Mouse (Mus musculus): ENCODE data around the gene Ccdc150.

Ccdc150 gene

DNA sequence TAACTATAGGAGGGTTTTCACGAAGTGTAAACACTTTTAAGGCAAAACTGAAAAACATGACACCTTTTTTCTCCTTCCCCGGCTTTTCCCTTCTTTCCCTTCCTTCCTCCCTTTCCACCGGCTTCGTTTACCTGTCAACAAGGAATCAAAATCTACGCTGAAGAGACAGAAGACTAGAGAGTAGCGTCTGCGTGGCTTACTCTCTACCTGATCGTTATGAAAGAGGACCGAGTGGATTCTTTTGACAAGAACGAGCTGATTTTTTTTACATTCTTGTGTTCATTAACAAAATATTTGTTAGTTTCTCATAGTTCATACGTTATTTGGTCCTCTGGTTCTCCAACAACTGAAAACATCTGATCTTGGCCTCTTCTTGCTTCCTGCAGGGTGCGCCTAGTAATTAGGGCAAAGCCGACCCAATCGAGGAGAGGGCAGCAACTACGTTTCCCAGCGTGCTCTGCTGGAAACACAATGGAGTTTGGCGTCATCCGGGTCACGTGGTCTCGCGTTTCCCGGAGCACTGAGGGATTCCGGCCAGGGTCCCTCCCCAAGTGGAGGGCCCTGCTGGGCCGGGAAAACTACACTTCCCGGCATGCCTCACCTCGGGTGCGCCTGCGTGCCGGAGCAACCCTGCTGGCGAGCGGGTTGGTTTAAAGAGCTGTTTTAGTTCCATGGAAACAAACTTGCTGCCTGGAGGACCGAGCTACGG, at the start of gene Ccdc150:
Gene Ccdc150, plus strand, starts transcription at position 526 of the 709 bp plus-strand sequence.
- DNase-seq (ENCODE audit: low read depth) = peak; percentile 86

DNA sequence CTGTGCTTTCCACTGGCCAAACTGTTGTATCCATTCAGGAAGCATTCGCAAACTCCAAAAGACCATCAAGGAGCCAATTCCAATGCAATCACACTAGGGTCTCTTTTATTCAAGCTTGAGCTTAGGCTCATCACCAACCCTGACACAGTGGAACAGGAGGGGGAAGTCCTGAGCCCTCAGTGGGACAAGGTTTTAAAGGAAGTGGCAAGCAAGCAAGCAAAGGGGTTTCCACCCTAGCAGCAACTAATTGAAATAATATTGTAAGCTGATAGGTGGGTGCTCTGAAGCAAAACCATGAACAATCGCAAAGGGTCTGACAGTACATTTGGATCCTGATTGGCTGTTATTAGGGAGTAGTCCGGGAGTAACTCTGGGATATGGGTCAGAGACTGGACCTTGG, 30.2 kb upstream of the Ccdc150 start:
- no peak for DNase-seq (ENCODE audit: low read depth)

DNA sequence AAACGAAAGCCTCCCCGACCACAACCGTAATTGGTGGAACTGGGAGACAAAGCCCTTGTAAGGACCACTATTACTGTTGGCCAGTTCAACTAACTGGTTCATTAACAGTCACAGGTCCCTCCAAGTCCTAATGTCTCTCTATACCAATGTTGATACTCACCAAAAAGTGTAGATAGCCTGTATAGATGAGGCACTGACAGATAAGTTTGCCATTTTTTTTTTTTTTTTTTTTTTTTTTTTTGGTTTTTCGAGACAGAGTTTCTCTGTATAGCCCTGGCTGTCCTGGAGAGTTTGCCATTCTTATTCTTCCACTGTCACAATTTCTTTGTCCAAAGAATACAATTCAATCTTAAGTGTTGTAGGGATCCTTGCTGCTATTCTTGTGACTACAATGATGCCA, 7.8 kb upstream of the Ccdc150 start:
- DNase-seq (ENCODE audit: low read depth) = no peak

DNA sequence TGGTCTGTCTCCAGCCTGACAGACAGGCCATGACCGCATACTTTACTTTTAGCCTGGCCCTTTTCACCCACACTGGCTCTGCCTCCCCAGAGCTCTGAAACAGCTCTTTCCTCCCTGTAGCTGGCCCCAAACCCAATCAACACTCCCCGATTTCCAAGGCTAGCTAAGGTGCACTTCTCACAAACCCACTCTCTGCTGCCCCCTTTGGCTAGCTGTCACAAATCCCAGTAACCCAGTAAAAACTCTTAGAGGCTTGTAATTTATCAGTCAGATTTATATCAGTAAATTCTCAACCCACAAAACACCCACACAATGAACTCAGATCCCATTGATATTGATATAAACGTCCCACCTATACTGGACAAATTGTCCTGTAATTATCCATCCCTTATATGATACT, 25.1 kb downstream of the Ccdc150 start:
- DNase-seq (ENCODE audit: low read depth) = peak; percentile 8

DNA sequence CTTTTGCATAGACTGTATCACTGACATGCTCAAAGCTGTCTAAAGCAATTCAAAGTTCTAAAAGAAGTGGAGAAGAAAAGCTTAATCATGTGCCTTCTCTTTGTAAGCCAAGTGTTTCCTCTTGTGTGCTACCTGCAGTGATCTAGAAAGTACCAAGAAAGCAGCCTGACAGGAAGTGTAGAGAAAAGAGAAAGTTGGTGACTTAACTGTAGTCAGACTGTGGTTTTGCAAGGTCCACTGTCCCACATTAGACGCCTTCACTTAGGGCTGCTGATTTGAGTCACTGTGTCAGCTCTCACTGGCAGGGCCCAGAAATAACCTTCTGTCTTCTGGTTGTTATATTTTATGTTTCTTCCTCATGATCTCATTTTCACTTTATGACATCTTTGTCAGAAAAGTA, 29.1 kb downstream of the Ccdc150 start:
- peak; percentile 54 for DNase-seq (ENCODE audit: low read depth)

- no peak for DNase-seq (ENCODE audit: low read depth)
These were observed 30.2 kb downstream of the Ccdc150 start for GRCm38 (mm10) chr1:54280651-54281050.

GRCm38 (mm10) chr1:54306404-54306803, 55.9 kb downstream of the Ccdc150 start:
- no peak for DNase-seq (ENCODE audit: low read depth)

- no peak for DNase-seq (ENCODE audit: low read depth)
These were observed 76.2 kb downstream of the Ccdc150 start for GRCm38 (mm10) chr1:54326647-54327046.

DNA sequence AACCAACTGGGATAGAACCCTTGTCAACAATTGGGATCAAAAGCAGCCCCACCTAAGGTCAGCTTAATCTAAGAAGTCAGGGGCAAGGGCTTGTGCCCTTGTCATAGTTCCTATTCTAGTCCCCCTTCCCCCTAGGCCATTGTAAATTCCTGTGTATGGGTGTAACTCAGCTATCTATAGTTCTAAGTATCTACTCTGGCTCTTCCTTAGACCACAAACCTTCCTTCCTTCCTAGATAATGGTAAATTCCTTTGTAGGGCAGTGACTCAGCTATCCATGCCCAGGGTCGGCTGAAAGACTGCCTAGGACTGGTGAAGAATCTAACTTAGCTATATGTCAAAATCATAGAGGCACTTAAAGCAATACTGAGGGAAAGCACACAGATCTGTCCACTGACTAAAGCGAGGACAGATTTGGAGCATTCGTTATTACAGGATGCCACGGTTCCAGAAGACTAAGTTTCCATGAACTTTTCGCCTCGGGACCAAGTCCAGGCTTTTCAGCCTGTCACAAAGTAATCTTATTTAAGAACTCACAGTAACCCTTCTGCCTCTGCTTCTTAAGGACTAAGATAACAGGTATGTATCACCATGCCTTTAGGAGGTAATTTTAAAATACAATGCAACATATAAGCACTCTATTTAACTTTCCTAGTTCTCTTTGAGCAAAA, 77.5 kb downstream of the Ccdc150 start:
- DNase-seq (ENCODE audit: low read depth) = no peak

DNA sequence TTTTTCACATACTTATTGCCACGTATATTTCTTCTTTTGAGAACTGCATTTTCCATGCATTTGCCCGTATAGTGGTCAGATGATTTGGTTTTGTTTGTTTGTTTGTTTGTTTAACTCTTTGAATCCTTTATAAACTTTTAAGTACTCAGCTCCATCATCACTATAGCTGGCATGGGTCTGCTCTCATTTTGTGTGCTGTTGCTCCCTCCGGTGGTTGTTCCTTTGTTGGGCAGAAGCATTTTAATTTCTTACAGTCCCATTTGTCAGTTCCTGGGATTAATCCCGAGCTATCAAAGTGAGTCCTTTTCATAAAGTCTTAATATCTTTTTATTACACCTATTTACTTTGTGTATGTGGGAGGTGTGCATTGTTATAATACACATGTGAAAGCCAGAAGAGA, 82.5 kb downstream of the Ccdc150 start:
- DNase-seq (ENCODE audit: low read depth) = peak; percentile 33

DNA sequence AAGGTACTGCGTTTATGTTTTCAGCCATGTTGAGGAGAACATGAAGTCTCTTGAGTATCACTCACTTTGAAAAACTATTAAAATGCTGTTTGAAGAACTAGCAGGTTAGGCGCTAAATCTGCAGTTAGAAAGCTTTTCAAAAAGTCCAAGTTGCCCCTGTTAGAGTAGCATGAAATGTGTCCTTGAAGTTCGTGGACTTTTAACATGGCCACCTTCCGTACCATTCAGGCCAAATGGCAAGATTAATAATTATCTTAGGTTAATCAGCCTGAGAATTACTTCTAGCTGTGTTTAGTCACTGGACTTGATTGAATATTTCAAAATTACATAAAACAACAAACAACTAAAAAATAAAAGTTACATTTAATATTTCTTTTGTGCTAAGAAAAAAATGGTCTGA, 104.3 kb downstream of the Ccdc150 start:
- no peak for DNase-seq (ENCODE audit: low read depth)

DNA sequence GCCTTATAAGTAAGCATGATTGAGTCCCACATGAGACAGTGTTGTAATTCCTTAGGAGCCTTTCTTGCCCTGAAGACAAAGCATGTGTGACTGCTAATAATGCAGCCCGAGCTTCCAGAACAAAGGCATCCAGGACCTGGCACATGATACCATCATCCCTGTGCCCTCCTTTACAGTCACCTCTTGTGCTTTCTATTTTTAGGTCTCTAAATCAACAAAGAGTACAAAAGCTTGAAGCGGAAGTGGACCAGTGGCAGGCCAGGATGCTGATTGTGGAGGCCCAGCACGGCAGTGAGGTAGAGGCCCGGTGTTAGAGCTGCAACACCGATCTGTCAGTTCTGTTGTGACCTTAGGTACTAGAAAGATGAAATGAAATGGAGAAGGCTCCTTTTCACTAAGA, 105.0 kb downstream of the Ccdc150 start:
- DNase-seq (ENCODE audit: low read depth) = no peak

GRCm38 (mm10) chr1:54356566-54356965, 106.1 kb downstream of the Ccdc150 start:
- no peak for DNase-seq (ENCODE audit: low read depth)

DNA sequence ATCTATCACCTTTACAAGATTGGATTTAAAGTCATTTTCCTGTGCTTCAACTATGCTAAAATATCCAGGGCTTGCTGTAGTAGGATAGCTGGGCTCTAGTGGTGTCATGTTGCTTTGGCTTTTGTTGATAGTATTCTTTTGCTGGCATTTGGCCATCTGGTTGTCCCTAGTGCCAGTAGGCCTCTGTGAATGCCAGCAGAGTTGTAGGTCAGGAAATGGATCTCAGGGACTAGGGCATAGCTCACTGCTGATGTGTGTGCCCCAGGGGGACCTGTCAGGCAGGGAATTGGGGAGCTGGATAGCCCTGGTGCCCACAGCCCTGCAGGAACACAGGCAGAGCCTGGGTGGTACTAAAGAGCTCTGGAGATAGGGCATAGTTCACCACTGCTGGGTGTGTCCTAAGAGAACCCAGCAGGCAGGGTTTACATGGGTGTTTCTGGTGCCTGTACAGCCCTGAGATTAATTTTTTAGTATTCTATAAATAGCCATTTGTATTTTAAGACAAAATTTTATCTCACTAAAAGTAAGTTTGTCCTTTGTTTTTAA, 127.1 kb downstream of the Ccdc150 start:
- no peak for DNase-seq (ENCODE audit: low read depth)

GRCm38 (mm10) chr1:54380978-54381914, 130.8 kb downstream of the Ccdc150 start:
- DNase-seq (ENCODE audit: low read depth) = peak; percentile 69

GRCm38 (mm10) chr1:54384221-54384620, 133.7 kb downstream of the Ccdc150 start:
- no peak for DNase-seq (ENCODE audit: low read depth)

DNA sequence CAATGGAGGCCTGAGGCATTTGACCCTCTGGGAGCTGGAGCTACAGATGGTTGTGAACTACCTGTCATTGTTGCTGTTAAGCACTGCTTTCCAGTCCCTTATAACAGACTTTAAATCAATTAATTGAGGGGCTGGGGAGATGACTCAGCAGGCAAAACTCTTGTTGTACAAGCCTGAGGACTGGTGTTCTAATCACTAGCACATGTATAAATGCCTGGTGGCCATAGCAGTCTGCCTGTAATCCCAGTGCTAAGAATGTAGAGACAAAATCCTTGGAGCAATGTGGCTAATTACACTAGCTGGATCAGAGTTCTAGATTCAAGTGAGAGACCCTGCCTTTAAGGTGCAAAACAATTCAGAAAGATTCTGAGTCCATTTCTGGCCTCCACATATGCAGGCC, 152.3 kb downstream of the Ccdc150 start:
- DNase-seq (ENCODE audit: low read depth) = no peak

Measured in naive thymus-derived CD4-positive, alpha-beta T cell, adult 2 months (primary cell).